Mouse (Mus musculus) brain, embryonic 14.5 days (tissue): ENCODE measurements at regions not wholly inside any gene's neighbourhood (a gene's known extent, or its start where the extent isn't known, plus 50 kb on each side); places are given as distances from the start of the nearest gene placed in this dataset.

Source experiments
- CTCF ChIP-seq: fragments of 200-500 bp; IDR thresholded peaks from 2 replicates; pipeline ENCODE4 v1.5.1; 2012; ENCODE audit warnings: inconsistent platforms, mild to moderate bottlenecking, moderate library complexity, borderline replicate concordance; ENCODE audit not compliant: insufficient read depth, insufficient read length; ENCODE audit errors: extremely low read depth
- POLR2A ChIP-seq: fragments of 200-500 bp; IDR thresholded peaks from 2 replicates; pipeline ENCODE4 v1.6.1; 2012; ENCODE audit warnings: mild to moderate bottlenecking, inconsistent platforms, borderline replicate concordance; ENCODE audit not compliant: poor library complexity, insufficient read depth, insufficient read length, severe bottlenecking; ENCODE audit errors: extremely low read depth

- TF ChIP-seq CTCF (no peak), POLR2A (no peak)
Measured at GRCm38 (mm10) chr1:149028316-149028715, 932.8 kb downstream of the Pla2g4a start.
